Mouse (Mus musculus) C2C12 (cell line): Measurements from ENCODE around the gene Ston2.

Experiments used
- CEBPB ChIP-seq: IDR thresholded peaks from one replicate; pipeline ENCODE4 v1.6.1; 2011; ENCODE audit warnings: low read depth, mild to moderate bottlenecking, control low read depth, moderate library complexity
- CTCF ChIP-seq: IDR thresholded peaks from one replicate; pipeline ENCODE4 v1.5.1; 2011; ENCODE audit not compliant: control insufficient read depth, insufficient read depth, insufficient read length
- MAX ChIP-seq: IDR thresholded peaks from one replicate; pipeline ENCODE4 v1.6.1; 2011; ENCODE audit warnings: mild to moderate bottlenecking, control low read depth
- MYOD1 ChIP-seq: IDR thresholded peaks from one replicate; pipeline ENCODE4 v1.6.1; 2011; ENCODE audit warnings: low read depth; ENCODE audit not compliant: control insufficient read depth, insufficient read length
- USF1 ChIP-seq: IDR thresholded peaks from one replicate; pipeline ENCODE4 v1.6.1; 2011; ENCODE audit warnings: low read depth, mild to moderate bottlenecking, control low read depth, moderate library complexity

DNA sequence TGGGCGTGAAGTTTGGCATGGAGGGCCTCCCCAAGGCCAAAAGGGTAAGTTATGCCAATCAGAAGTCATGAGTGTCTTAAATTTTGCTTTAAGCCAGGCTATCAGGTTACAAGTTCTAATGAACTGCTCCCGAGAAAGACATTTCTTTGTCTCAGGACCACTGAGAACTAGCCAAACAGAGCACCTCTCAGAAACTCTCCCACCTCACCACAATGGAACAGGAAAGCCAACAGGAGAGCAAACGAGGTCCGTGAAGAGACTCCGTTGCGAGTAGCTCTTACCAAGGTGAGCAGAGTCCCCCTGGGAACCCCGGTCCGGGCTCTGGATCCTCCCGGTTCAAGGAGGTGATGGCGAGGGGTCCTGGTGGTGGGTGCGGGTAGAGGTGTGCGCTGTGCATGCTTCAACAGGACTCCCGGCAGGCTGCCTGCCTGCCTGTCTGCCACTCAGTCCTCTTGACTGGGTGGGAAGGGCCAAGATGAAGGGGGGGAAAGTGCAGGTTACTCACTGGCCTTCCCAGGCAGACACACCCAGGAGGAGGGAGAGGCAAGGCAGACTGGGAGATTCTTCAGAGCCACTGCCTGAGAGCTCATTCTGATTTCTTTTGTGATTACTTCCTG, 102.4 kb downstream of the Ston2 start:
- TF ChIP-seq CTCF (no peak), MYOD1 (no peak), MAX (no peak), CEBPB (no peak), USF1 (no peak)
